Mouse (Mus musculus) C2C12 (cell line): ENCODE data around the gene Lrmda. TPM values are rescaled to one million over a fixed set of nuclear protein-coding genes. Genes with fewer than 3 reads are reported as not detected.

Experiments
- H3K27me3 ChIP-seq: one replicate; pipeline ENCODE4 v1.6.1; 2011; ENCODE audit not compliant: control insufficient read depth, insufficient read depth, insufficient read length
- H3K36me3 ChIP-seq: one replicate; pipeline ENCODE4 v1.6.1; 2011; ENCODE audit not compliant: control insufficient read depth, insufficient read depth
- H3K4me3 ChIP-seq: one replicate; pipeline ENCODE4 v1.5.1; 2011; ENCODE audit warnings: mild to moderate bottlenecking, control low read depth; ENCODE audit not compliant: poor library complexity, insufficient read depth, severe bottlenecking
- H3K79me2 ChIP-seq: one replicate; pipeline ENCODE4 v1.6.1; 2011; ENCODE audit not compliant: control insufficient read depth, insufficient read depth
- H3K79me3 ChIP-seq: one replicate; pipeline ENCODE4 v1.6.1; 2011; ENCODE audit warnings: low read depth, control low read depth
- H3ac ChIP-seq: one replicate; pipeline ENCODE3; 2011; ENCODE audit warnings: low read depth; ENCODE audit not compliant: control insufficient read depth, insufficient read length
- CEBPB ChIP-seq: IDR thresholded peaks from one replicate; pipeline ENCODE4 v1.6.1; 2011; ENCODE audit warnings: low read depth, mild to moderate bottlenecking, control low read depth, moderate library complexity
- CTCF ChIP-seq: IDR thresholded peaks from one replicate; pipeline ENCODE4 v1.5.1; 2011; ENCODE audit not compliant: control insufficient read depth, insufficient read depth, insufficient read length
- FOSL1 ChIP-seq: IDR thresholded peaks from one replicate; pipeline ENCODE4 v1.8.0; 2011; ENCODE audit warnings: mild to moderate bottlenecking, low read length; ENCODE audit not compliant: poor library complexity, insufficient read depth, severe bottlenecking
- MAX ChIP-seq: IDR thresholded peaks from one replicate; pipeline ENCODE4 v1.6.1; 2011; ENCODE audit warnings: mild to moderate bottlenecking, control low read depth
- MYOD1 ChIP-seq: IDR thresholded peaks from one replicate; pipeline ENCODE4 v1.6.1; 2011; ENCODE audit warnings: low read depth; ENCODE audit not compliant: control insufficient read depth, insufficient read length
- MYOG ChIP-seq: IDR thresholded peaks from one replicate; pipeline ENCODE4 v1.6.1; 2011; ENCODE audit not compliant: control insufficient read depth, insufficient read length; ENCODE audit errors: extremely low read depth
- USF1 ChIP-seq: IDR thresholded peaks from one replicate; pipeline ENCODE4 v1.6.1; 2011; ENCODE audit warnings: low read depth, mild to moderate bottlenecking, control low read depth, moderate library complexity
- polyA plus RNA-seq: library from polyadenylated mRNA; unstranded; fragments of >200 nt; fragmentation: generic; extraction: Trizol; gene quantifications from one replicate; pipeline ENCODE4 v1.2.1, GENCODE M21; 2012; ENCODE audit warnings: missing spikeins

Lrmda gene
- polyA plus RNA-seq, 1 experiment: not detected

DNA sequence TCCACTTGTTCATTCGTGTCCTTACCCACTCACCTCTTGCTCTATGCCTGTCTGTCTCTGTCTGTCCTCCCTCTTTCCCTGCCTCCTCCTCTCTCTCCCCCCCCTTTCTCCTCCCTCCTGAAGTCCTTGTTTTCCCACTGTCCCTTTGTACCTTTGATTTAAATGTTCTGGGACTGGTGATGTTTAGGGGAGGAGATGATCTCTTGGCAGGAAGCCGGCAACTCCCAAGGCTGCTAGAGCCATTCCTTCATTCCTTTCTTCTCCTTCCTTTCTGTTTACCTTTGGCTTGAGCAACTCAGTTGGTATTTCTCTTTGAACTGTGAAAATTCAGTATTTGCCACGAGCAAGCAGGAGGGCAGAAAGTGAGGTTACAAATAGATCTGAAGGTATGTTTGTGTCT, 141.9 kb downstream of the Lrmda start:
- H3ac ChIP-seq: no peak overlapping the region
- no peak overlapping the region for H3K4me3 ChIP-seq
- no peak for TF ChIP-seq CEBPB
- no peak for TF ChIP-seq FOSL1
- TF ChIP-seq USF1: no peak
- no peak for TF ChIP-seq MYOG
- no peak for TF ChIP-seq MAX
- TF ChIP-seq MYOD1: no peak
- TF ChIP-seq CTCF: no peak
- no peaks in the 10 kb centered on the region for H3K36me3 ChIP-seq
- H3K79me2 ChIP-seq: no peaks in the 10 kb centered on the region
- H3K79me3 ChIP-seq: no peaks in the 10 kb centered on the region
- H3K27me3 ChIP-seq: peaks cover 3% of the 10 kb centered on the region

DNA sequence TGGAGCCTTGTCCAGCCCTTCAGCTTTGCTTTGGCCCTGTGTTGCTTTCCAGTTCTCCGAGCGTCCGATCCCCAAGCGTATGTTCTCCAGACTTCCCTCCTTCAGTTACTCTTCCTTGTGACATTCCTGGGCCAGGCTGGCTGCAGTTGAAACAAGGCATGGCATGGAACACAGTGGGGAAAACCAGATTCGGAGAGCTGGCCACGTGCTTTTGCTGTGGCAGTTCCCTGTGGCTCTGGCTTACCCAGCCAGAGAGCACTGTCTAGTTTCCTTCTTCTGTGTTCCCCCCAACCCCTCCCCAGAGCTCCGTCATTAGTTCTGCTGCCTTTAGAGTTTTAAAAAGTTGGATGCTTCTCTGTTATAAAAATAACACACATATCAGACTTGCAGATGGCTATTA, 147.8 kb downstream of the Lrmda start:
- H3K27me3 ChIP-seq: peaks cover 11% of the 10 kb centered on the region
- TF ChIP-seq MYOG: no peak
- no peak for TF ChIP-seq CTCF
- TF ChIP-seq FOSL1: no peak
- no peak for TF ChIP-seq USF1
- no peak for TF ChIP-seq MAX
- no peak for TF ChIP-seq CEBPB
- TF ChIP-seq MYOD1: no peak
- H3K4me3 ChIP-seq: no peak overlapping the region
- H3K79me3 ChIP-seq: no peaks in the 10 kb centered on the region
- no peaks in the 10 kb centered on the region for H3K79me2 ChIP-seq
- no peaks in the 10 kb centered on the region for H3K36me3 ChIP-seq
- no peak overlapping the region for H3ac ChIP-seq

DNA sequence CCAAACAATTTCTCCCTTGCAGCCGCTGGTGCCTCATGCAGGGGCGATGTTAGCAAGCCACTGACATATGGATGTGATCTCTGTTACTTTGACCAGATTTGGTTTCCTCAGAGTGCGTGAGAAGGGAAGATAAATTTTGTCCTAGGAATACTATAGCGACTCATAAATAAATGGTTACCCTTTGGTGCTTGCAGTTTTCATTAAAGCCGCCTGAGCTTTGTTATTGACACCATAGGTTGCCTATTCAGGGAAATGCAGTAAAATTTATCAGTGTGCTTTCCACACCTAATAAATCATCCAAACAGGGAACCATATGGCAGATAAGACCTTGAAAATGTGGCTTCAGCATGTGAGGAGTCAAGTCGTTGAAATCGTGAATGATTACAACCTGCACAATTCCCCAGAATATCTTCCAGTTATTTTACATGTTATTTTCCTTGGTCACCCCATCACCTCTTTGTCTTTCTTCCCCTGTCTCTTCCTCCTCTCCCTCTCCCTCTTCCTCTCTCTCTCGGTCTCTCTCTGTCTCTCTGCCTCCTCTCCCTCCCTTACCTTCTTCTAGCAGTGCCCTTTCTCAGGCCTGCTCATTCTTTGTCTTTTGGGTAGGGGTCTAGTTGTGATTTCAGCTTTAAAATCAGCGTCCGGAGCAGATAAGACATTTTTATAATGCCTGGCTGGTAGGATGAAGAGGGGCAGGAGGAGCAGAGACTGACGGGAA, 148.7 kb downstream of the Lrmda start:
- Histone ChIP-seq H3K4me3 (no peak overlapping the region), H3K36me3 (no peaks in the 10 kb centered on the region), H3K79me3 (no peaks in the 10 kb centered on the region), H3K79me2 (no peaks in the 10 kb centered on the region), H3K27me3 (peaks cover 11% of the 10 kb centered on the region), H3ac (no peak overlapping the region)
- TF ChIP-seq MAX (no peak), CTCF (no peak), USF1 (no peak), FOSL1 (no peak), MYOG (no peak)

- no peak overlapping the region for H3ac ChIP-seq
- H3K36me3 ChIP-seq: no peaks in the 10 kb centered on the region
- H3K4me3 ChIP-seq: no peak overlapping the region
- no peaks in the 10 kb centered on the region for H3K79me3 ChIP-seq
- no peaks in the 10 kb centered on the region for H3K79me2 ChIP-seq
- peaks cover 11% of the 10 kb centered on the region for H3K27me3 ChIP-seq
- TF ChIP-seq MAX (no peak), MYOG (no peak), CEBPB (no peak), FOSL1 (no peak), USF1 (no peak), CTCF (no peak), MYOD1 (no peak)
Measured at GRCm38 (mm10) chr14:22168795-22169568, 149.5 kb downstream of the Lrmda start.

GRCm38 (mm10) chr14:22174757-22175156, 155.2 kb downstream of the Lrmda start:
- Histone ChIP-seq H3K36me3 (no peaks in the 10 kb centered on the region), H3K4me3 (no peak overlapping the region), H3ac (no peak overlapping the region), H3K27me3 (no peaks in the 10 kb centered on the region), H3K79me3 (no peaks in the 10 kb centered on the region), H3K79me2 (no peaks in the 10 kb centered on the region)
- TF ChIP-seq MYOG (no peak), MAX (no peak), CTCF (no peak), FOSL1 (no peak), CEBPB (no peak)
